Mouse (Mus musculus) erythroid progenitor cell, adult 5-6 weeks (primary cell): ENCODE results near the gene Brca2. TPM values are rescaled to one million over a fixed set of nuclear protein-coding genes. Genes with fewer than 3 reads are reported as not detected.

Source experiments
- ATAC-seq: replicated peaks from 2 replicates; pipeline ENCODE4 v1.8.0; 2016; ENCODE audit warnings: moderate number of reproducible peaks, mild to moderate bottlenecking, moderate TSS enrichment, inconsistent platforms; ENCODE audit not compliant: poor library complexity, low FRiP score, severe bottlenecking
- total RNA-seq, 2 experiments: library from RNA; stranded (forward) in 1 of 2; stranded (reverse) in 1 of 2; fragments of 150-400 nt in 1 of 2; fragments of 186-747, 209-891 nt in 1 of 2; gene quantifications; 2 replicates each; pipeline versions ENCODE4 v1.2.3 to v1.2.4; 2015 to 2017; ENCODE audit warnings: low replicate concordance in 2 of 2

Brca2 gene
- total RNA-seq, 2 experiments from 2014 or later = 141 to 172 TPM

DNA sequence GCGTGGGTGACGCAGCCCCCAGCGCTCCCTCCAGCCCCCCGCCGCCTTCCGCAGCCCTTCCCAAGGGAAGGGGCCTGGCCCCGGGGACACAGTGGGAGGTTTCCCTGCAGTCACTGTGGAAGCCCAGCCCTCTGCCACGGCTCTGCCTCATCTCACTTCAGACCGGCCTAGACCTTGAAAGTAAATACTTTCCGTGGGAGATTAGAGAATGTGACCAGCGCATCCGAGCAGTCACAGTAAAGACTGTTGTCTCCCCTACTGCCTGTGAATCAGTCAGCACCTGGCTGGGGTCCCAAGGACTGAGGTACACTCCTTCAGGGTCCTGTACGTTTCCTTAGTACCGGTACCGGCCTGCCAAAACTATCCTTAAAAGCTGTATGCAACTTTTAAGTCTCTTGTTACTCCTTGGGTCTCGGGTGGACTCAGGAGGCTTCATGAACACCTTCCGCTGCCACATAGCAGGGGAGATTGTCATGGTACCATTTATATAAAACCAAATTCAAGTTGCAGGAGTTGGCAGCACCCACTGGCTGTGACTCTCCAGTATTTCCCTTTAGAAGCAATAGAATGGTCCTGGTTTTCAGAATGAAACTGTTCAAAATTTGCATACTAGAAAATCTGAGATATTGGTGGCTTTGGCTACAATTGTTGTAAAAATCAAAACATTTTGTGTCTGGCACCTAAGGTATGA, 72.4 kb downstream of the Brca2 start:
- ATAC-seq = no peak

DNA sequence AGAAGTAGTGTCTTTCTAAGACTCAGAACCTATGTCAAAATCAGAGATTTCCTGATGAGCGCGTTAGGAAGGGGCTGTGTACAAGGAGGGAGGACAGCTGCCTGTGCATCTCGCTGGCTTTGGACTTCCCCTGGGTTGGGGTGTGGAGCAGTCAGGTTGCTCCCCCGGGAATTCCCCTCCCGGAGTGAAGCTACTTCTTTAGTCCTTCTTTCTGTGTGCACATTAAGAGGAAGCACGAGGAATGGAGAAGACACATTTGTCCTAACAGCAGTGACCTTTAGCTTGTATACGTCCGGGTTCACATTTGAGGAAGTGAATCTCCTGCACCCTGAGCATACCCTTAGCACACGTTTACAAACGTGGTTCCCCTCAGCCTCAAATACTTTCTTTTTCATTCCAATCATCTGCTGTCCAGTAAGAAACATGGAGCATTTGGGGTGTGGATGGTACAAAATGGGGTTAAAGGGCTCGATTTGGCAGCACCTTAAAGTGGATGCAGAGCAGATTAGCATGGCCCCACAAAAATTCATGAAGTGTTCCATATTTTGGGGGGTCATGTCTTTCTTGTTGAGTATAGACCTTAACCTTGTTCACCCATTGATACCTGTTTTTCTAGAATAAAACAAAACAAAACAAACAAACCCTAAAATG, 73.1 kb downstream of the Brca2 start:
- no peak for ATAC-seq

DNA sequence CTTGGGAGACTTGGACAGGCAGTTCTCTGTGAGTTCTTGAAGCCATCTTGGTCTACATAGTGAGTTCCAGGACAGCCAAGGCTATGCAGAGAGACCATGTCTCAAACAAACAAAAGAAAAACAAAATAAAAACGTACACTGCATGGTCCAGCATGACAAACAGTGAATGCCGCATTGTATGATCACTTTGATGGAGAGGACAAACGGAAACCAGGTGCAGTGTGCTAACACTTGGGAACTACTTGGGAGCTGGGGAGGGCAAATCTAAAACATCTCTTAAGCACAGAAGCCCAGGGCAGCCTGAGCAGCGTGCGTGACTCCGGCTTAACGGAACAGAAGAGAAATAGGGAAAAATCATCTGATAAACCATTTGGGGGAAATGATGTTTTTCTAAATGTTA, 74.7 kb downstream of the Brca2 start, which contains the start of gene N4bp2l1:
Gene N4bp2l1 (minus strand): TSS at position 101 of the 400 bp plus-strand sequence.
- no peak for ATAC-seq

DNA sequence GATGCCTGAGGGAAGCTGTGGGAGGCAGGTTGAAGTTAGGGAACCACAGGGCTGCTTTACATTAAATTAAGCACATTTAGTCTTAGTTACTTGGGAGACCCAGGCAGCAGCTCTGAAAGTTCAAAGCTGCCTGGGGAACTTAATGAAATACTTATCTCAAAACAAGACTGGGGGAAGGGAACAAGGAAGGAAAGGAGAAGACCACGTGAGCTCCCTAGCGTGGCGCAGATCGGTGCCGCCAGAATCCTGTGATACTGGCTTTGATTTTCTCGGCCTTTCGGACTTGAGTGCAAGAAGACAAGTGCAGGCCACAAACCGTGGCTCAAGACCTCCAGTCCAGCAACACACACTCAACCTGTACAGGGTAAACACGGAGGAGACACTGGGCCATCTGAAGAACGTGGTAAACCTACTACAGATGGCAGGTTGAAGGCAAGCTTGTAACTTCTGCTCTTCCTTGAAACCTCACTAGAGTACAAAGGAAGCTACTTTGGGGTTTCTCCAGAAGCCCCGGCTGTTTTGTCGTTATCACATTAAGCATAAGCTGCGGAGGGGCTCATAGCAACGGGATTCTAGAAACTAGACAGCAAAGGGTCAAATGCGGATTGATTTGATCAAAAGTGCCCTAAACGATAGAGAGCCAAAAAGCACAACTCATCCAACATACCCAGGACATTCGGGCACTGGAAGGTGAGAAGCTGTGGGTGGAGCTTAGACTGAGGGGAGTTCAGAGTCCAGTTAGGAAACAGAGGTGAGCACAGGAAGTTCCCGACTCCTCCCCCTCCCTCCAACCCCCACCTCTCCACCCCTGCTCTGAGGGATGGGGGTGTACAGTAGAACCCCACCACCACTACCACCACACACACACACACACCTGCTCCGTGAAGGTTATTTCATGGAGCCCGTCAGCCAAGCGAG, 76.0 kb downstream of the Brca2 start:
- peak; percentile 44; the same call in 1 of the 2 replicates for ATAC-seq

DNA sequence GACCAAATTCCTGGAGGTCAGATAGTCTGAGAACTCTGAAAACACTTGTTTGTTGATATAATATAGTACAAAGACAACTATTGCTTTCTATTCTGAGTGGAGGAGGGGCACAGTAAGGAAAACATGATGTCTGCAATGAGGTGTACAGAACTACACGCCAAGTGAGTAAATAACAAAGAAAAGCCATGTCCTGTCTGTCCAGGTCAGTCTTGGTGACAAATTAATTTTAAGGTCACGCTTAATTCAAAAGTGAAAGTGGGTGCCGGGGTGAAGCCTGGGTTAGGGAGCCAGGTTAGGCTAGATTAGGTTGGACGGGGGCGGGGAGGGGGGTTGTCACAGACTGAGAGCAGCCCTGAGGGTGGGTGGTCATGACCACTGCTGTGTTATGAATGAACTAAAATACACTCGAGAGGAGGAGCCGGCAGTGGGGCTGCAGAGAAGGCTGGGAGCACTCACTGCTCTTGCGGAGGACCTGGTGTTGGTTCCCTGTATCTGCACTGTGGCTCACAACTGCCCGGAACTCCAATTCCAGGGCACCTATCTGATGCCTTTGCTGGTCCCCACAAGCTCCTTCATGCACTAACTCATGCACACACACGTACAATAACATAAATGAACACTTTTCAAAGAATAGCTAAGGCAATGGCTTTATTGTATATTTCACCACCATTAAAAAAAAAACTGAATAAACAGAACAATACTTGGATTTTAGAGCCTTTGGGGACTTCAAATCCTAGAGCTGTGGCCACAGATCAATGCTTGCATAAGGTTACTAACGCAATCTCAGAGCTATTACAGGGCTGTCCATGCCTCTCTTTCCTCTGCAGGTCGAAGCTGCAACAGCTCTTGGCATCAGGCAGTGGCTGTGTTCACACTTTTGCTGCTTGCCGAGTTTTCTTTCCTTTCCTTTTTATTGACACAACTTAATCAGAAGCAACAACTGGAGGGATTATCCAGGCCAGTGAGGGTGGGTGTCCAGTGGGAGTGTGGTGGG, 77.2 kb downstream of the Brca2 start:
- ATAC-seq = peak; percentile 39

DNA sequence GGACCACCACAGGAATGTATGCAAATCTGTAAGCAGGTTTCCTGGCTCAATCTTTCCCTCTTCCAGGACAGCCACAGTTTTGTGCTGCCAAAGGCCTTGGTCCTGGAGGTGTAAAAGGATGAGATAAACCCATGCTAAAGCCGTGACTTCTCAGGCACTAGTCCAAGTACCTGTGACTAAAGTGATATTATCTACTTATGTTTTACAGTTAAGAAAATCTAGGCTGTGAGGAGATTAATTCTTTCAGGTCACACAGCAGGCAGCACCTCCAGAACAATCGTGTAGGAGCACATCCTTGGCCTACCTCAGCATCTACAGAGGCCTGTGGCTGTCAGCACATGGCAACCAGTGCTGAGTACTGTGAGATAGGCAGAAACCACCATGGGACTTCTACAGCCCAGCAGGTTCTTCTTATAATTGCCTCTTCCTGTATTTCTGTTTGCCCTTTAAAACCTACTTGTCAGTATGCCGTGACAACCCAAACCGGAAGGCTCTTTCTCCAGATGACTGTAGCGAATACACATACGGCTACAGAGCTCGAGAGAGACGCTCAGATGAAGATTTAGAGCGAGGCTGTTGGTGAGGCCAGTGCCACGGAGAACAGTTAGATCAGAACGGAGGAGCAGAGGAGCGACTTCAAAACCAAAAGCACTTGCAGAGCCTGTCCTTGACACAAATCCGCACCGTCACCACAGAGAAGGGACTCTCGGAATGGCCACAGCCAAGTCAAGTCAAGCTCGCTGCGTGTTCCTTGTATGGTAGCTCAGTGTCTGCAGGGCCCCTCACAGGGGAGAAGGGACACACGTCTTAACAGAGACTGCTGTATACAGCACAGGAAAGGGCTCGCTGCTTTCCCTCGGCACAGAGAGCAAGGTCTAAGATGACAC, 78.4 kb downstream of the Brca2 start:
- ATAC-seq = no peak

DNA sequence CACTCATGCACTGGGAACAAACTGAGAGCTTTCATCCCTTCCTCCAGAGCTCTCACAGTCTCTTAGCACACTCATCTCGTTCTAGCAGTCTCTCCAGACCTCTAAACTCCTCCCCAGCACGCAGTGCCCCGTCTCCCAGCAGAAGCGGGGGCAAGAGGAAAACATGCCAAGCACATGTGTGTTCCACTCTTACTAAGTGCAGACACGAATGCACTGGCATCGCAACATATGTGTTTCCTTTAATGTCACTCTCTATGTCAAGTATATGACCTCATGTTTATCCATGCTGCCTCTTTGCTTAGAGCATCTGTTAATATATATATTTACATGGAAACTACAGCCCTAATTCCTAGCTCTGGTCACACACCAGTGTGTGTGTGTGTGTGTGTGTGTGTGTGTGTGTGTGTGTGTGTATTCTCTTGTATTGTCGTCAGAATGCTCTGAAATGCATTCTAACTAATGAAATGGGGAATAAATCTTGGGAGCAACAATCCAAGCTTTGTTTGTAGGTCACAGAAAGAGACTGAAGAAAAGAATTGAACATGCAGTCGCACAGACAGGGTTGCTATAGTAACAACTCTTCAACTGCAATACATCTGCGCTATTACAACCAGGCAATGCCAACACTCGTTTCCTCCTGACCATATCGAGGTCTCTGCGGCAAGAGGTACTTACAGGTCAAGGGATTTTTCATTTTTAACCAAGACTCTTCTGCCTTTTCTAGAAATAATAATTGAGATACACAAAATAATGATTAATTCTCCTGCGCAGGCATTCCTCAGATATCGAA, 79.2 kb downstream of the Brca2 start:
- no peak for ATAC-seq

DNA sequence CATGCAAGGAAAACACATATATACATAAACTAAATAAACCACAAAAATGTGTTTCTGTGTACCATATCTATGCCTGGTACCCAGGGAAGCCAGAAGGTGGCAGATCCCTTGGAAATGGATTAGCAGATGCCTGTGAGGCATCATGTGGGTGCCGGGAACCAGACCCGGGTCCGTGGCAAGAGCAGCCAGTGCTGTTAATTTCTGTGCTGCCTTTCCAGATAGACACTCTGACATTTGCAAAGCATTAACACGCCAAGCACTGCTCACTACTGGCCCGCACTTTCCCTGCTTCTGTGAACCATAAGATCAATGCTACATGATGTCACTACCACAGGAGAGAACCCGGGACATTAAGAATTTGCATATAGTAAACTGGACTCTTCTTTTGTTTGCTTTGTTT, 83.7 kb downstream of the Brca2 start:
- ATAC-seq = no peak

DNA sequence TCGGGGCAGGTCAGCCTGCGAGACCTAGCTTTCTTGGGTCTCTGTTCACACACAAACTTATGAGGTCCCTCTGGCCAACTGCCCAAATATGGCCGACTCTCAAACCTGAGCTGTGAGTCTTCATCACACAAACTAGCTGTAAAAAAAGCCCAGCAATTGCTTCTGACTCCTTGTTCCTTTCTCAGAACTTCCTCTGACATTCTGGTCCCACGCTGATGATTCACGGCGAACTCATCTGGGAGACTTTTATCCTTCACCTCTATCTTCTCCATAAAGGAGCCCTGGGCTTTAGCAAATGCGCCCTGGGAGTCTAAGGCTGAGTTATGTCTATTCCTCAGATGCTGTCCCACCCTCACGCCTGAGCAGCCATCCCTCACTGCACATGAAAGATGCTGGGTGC, 85.2 kb downstream of the Brca2 start:
- no peak for ATAC-seq

DNA sequence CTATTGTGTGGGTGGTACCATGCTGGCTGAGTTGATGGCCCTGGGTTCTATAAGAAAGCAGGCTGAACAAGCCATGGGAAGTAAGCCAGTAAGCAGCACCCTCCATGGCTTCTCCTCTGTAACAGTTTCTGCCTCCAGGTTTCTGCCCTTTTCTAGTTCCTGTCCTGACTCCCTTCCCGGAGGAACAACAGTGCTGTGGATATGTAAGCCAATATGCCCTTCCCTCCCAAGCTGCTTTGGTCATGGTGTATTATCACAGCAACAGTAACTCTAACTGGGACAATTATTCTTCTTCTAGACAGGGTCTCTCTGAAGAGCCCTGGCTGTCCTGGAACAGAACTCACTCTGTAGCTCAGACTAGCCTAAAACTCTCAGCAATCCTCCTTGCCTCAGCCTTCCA, 88.7 kb downstream of the Brca2 start:
- no peak for ATAC-seq

DNA sequence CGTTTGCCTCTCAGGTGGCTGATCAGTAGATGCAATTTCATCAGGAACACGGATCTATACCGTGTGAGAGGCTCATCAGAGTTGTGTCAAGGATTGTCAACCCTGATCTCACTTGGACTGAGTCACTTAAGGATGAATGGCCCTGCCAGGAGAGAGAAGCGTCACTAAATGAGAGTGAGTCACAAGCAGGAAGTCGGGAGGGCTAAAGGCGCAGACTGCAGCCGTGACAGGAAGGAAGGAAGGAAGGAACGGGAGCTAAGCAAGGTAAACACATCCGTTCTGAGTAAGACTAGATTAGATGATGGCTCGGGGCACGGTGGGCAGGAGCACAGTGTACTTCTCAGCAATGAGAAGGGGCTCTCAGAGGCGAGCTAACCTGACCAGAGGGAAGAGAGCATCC, 89.3 kb downstream of the Brca2 start:
- ATAC-seq = no peak

DNA sequence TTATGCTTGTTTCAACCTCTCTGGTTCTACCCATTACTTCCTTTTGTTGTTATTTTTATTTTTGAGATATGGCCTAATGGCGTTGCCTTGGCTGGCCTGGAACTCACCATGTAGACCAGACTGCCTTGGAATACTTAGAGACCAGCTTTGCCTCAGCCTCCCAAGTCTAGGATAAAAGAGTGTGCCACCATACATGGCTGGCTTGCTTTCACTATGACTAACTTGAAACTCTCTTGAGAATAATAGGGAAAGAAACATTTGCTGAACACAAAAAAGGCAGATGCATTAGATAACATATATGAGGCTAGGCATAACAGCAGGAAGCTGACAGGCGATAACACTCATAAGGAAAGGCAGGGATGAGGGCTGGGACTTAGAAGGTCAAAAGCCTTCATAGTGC, 91.6 kb downstream of the Brca2 start:
- ATAC-seq = no peak

DNA sequence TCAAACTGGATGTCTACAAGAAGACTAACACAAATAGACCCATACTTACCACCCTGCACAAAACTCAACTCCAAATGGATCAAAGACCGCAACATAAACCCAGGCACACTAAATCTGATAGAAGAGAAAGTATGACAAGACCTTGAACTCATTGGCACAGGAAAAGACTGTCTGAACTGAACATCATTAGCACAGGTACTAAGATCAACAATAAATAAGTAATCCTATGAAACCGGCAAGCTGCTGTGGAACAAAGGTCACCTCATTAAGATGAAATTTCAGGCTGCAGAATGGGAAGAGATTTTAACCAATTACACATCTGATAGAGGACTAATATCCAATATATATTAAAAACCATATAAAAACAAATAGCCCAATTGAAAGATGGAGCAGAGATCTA, 93.8 kb downstream of the Brca2 start:
- ATAC-seq = no peak

DNA sequence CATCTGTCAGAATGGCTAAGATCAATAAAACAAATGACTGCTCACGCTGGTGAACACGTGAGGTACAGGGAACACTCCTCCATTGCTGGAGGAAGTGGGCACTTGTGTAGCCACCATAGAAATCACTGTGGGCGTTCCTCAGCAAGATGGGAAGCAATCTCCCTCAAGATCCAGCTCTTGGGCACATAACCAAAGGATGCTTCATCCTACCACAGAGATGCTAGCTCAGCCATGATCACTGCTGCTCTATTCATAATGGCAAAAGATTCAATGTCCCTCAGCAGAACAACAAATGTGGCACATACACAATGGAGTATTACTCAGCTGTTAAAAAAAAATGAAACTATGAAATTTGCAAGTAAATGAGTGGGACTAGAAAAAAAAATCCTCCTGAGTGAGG, 94.3 kb downstream of the Brca2 start:
- ATAC-seq = no peak

DNA sequence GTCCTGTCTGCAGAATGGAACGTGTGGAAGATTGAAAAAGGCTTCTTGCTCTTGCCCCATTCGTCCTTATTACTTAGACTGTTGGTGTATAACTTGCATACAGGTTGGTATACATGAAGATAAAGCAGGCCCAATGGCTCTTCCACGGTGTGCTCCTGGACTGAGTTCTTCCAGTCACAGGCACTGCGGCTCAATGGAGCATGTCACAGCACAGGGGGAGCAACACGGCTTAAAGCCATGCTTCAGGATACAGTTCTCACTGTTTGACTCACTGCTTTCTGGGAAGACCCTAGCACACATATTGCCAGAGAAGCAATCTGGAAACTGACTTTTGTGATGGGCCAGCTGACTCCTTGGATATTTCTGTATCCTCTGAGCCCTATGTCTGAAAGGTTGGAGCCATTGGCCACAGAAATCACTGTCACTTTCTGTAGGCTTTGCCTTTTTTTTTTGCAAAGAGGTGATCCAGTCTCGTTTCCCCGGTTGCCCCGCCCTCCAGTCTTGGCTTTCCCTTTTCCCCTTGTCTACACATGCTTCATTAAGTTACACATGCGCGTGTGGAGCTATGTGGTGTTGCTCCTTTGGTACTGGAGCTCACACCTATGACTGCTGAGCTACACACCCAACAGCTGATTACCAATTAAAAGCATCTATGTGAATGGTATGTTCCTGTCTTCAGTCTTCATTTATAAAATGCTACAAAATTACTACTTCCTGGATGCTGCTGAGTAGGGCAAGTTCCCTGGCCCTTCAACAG, 96.3 kb downstream of the Brca2 start:
- ATAC-seq = no peak
